Mouse (Mus musculus) thymus, postnatal 25 days (tissue): ENCODE data around the gene Rorc.

Source experiments
- DNase-seq: peaks from one replicate; pipeline ENCODE4 v3.0.0; 2022

Rorc gene

GRCm38 (mm10) chr3:94377028-94377923 is 4.7 kb downstream of the Rorc start:
- peak; percentile 97 for DNase-seq

GRCm38 (mm10) chr3:94379831-94380510 is 7.4 kb downstream of the Rorc start:
- no peak for DNase-seq

- peak; percentile 79 for DNase-seq
These were observed 9.7 kb downstream of the Rorc start for GRCm38 (mm10) chr3:94382308-94382707.

GRCm38 (mm10) chr3:94383476-94383875 is 10.9 kb downstream of the Rorc start:
- no peak for DNase-seq

- DNase-seq = peak; percentile 79
These were observed 14.1 kb downstream of the Rorc start for GRCm38 (mm10) chr3:94386671-94387070.

- peak; percentile 43 for DNase-seq
These were observed 14.8 kb downstream of the Rorc start for GRCm38 (mm10) chr3:94387391-94387790.

GRCm38 (mm10) chr3:94388047-94388446 is 15.5 kb downstream of the Rorc start:
- peak; percentile 89 for DNase-seq

- DNase-seq = no peak
These were observed 16.8 kb downstream of the Rorc start for GRCm38 (mm10) chr3:94389420-94389819.

GRCm38 (mm10) chr3:94391001-94391400 is 18.4 kb downstream of the Rorc start:
- peak; percentile 1 for DNase-seq

GRCm38 (mm10) chr3:94392128-94392527 is 19.5 kb downstream of the Rorc start:
- DNase-seq = no peak

- peak; percentile 1 for DNase-seq
These were observed 20.5 kb downstream of the Rorc start for GRCm38 (mm10) chr3:94393049-94393448.

GRCm38 (mm10) chr3:94396336-94396735 is 23.7 kb downstream of the Rorc start:
- peak; percentile 1 for DNase-seq

GRCm38 (mm10) chr3:94396851-94397250 is 24.3 kb downstream of the Rorc start:
- DNase-seq = peak; percentile 1

- DNase-seq = no peak
These were observed 25.6 kb downstream of the Rorc start, which contains the start of gene Lingo4 for GRCm38 (mm10) chr3:94398217-94398616. TSS of gene Lingo4 (plus strand) at chr3:94398517.

GRCm38 (mm10) chr3:94398943-94399481 is 26.4 kb downstream of the Rorc start:
- DNase-seq = peak; percentile 60

GRCm38 (mm10) chr3:94399663-94400310 is 27.2 kb downstream of the Rorc start:
- DNase-seq = no peak

GRCm38 (mm10) chr3:94402451-94402850 is 29.9 kb downstream of the Rorc start:
- DNase-seq = no peak

GRCm38 (mm10) chr3:94404366-94405054 is 31.9 kb downstream of the Rorc start:
- DNase-seq = no peak

- no peak for DNase-seq
These were observed 33.0 kb downstream of the Rorc start for GRCm38 (mm10) chr3:94405561-94405960.

GRCm38 (mm10) chr3:94412530-94412929 is 39.9 kb downstream of the Rorc start:
- DNase-seq = no peak

GRCm38 (mm10) chr3:94413031-94413679 is 40.6 kb downstream of the Rorc start, which contains the start of gene Tdrkh:
TSS of gene Tdrkh (plus strand) at chr3:94413273.
- peak; percentile 96 for DNase-seq

- no peak for DNase-seq
These were observed 58.4 kb downstream of the Rorc start for GRCm38 (mm10) chr3:94430980-94431379.
